Mouse (Mus musculus): ENCODE measurements around the gene Noto. TPM values are rescaled to one million over a fixed set of nuclear protein-coding genes. Genes with fewer than 3 reads are reported as not detected.

Noto gene
- polyA plus RNA-seq (2015; fragmentation: Nextera tagmentation; extraction: Ambion mirVana), result not detected in 2 replicates

DNA sequence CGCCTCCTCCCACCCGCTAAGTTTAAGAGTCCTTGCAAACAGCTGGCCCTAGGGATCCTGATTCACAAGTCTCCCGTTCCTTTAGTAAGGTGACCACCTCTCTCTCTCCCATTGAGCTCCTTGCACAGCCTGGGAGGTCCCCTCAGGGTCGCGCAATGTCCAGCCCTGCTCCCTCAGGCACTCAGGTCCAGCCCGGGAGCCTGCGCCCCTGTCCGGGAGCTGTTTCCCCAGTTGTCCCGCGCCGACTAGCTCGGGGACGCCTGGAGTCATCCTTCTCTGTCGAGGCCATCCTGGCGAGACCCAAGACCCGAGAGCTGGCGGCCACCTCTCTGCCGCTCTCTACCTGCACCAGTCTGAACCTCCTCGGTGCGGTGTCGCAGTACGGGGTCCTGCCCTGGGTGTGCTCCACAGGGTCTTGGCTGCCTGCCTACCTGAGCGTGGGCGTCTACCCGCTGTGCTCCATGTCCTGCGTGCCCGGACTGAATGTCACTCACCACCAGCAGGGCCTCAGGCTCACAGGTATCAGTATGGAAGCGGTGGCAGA is at the start of gene Noto:
Gene Noto (plus strand): TSS at position 51 of the 544 bp plus-strand sequence.
- no peaks in the 10 kb centered on the region for H3K36me3 ChIP-seq
- H3K9me3 ChIP-seq (replicated peaks), result no peaks in the 10 kb centered on the region
- DNase-seq (no peak), ATAC-seq (ENCODE audit: low read depth) (no peak)
- no peak within 1 kb of the TSS for H3K27ac ChIP-seq
- no peak within 1 kb of the TSS for H3K9ac ChIP-seq
- 22% methylated on average over 28 of the region's 28 CpGs for WGBS (ENCODE audit: insufficient replicate concordance)
- no peaks in the 10 kb centered on the region for H3K4me1 ChIP-seq (replicated peaks)
- H3K4me3 ChIP-seq (replicated peaks), result no peak within 1 kb of the TSS
- H3K4me2 ChIP-seq, result no peak within 1 kb of the TSS
- H3K27me3 ChIP-seq, result peaks cover 60% of the 10 kb centered on the region

GRCm38 (mm10) chr6:85373951-85374733 is 49.5 kb upstream of the Noto start, which contains the start of gene Rab11fip5:
TSS of gene Rab11fip5 (minus strand) at chr6:85374634.
- H3K4me1 ChIP-seq (replicated peaks), result peaks cover 55% of the 10 kb centered on the region
- H3K9ac ChIP-seq, result peak within 1 kb of the TSS; percentile 76
- no peak within 1 kb of the TSS for H3K27ac ChIP-seq
- peak within 1 kb of the TSS; percentile 71 for H3K4me3 ChIP-seq (replicated peaks)
- DNase-seq, result no peak
- 5% methylated on average over 79 of the region's 80 CpGs for WGBS (ENCODE audit: insufficient replicate concordance)
- no peaks in the 10 kb centered on the region for H3K36me3 ChIP-seq
- H3K9me3 ChIP-seq (replicated peaks), result no peaks in the 10 kb centered on the region
- ATAC-seq (ENCODE audit: low read depth), result 0 out of 2 replicates have a peak, but pooled peaks have one; percentile 0
- peak within 1 kb of the TSS; percentile 99 for H3K4me2 ChIP-seq
- peaks cover 35% of the 10 kb centered on the region for H3K27me3 ChIP-seq

- no peaks in the 10 kb centered on the region for H3K9me3 ChIP-seq (replicated peaks)
- DNase-seq, result peak; percentile 94
- no peak overlapping the region for H3K27ac ChIP-seq
- under 1% methylated on average over 19 of the region's 19 CpGs for WGBS (ENCODE audit: insufficient replicate concordance)
- peak overlapping the region; percentile 99 for H3K4me2 ChIP-seq
- H3K36me3 ChIP-seq, result no peaks in the 10 kb centered on the region
- H3K9ac ChIP-seq, result peak overlapping the region; percentile 5; the same call in 1 of the 2 replicates
- H3K4me3 ChIP-seq (replicated peaks), result peak overlapping the region; percentile 71
- ATAC-seq (ENCODE audit: low read depth), result peak; percentile 94
- peaks cover 49% of the 10 kb centered on the region for H3K4me1 ChIP-seq (replicated peaks)
- peaks cover 35% of the 10 kb centered on the region for H3K27me3 ChIP-seq
Measured at GRCm38 (mm10) chr6:85374734-85375114, 49.0 kb upstream of the Noto start.

- Histone ChIP-seq H3K27ac (no peak overlapping the region), H3K9me3 (replicated peaks) (no peaks in the 10 kb centered on the region), H3K4me2 (peak overlapping the region; percentile 24), H3K36me3 (no peaks in the 10 kb centered on the region), H3K27me3 (peaks cover 21% of the 10 kb centered on the region), H3K9ac (no peak overlapping the region), H3K4me1 (replicated peaks) (peaks cover 70% of the 10 kb centered on the region), H3K4me3 (replicated peaks) (no peak overlapping the region)
- peak; percentile 26 for ATAC-seq (ENCODE audit: low read depth)
- no peak for DNase-seq
- 40% methylated on average over 4 of the region's 4 CpGs for WGBS (ENCODE audit: insufficient replicate concordance)
Measured at GRCm38 (mm10) chr6:85377066-85377734, 46.5 kb upstream of the Noto start.

DNA sequence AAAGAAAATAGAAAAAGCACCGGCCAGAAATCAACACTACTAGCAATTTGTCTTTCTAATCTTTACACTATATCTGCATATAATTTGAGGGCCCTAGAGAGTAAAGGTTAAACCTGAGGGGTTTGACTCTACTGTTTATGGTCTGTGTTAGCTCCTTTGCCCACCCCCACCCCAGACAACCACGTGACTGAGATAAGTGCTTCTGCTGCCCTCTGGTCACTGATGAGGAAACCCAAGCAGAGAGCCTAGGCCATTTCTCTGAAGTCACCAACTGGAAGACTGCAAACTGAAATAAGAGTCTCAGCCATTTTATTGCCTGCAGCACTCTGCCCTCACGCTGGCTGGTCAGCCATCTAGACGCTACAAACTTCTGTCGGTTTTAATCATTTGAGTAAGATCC is 45.8 kb upstream of the Noto start:
- H3K4me1 ChIP-seq (replicated peaks), result peaks cover 70% of the 10 kb centered on the region
- 40% methylated on average over 5 of the region's 5 CpGs for WGBS (ENCODE audit: insufficient replicate concordance)
- no peak overlapping the region for H3K27ac ChIP-seq

GRCm38 (mm10) chr6:85378629-85379028 is 45.1 kb upstream of the Noto start:
- H3K27ac ChIP-seq, result no peak overlapping the region

More for the DNA sequence above, 45.8 kb upstream of the Noto start:
- no peak for ATAC-seq (ENCODE audit: low read depth)
- DNase-seq, result no peak
- H3K4me3 ChIP-seq (replicated peaks), result no peak overlapping the region
- no peaks in the 10 kb centered on the region for H3K36me3 ChIP-seq
- no peak overlapping the region for H3K9ac ChIP-seq
- no peak overlapping the region for H3K4me2 ChIP-seq
- peaks cover 17% of the 10 kb centered on the region for H3K27me3 ChIP-seq
- H3K9me3 ChIP-seq (replicated peaks), result no peaks in the 10 kb centered on the region

GRCm38 (mm10) chr6:85380201-85380900 is 43.3 kb upstream of the Noto start:
- Histone ChIP-seq H3K9ac (0 out of 2 replicates have a peak overlapping the region, but pooled peaks have one; percentile 44), H3K36me3 (no peaks in the 10 kb centered on the region), H3K4me2 (peak overlapping the region; percentile 67), H3K4me1 (replicated peaks) (peaks cover 50% of the 10 kb centered on the region), H3K9me3 (replicated peaks) (no peaks in the 10 kb centered on the region), H3K27ac (no peak overlapping the region), H3K27me3 (0 out of 2 replicates have a peak, but pooled peaks cover 3% of the 10 kb centered on the region), H3K4me3 (replicated peaks) (peak overlapping the region; percentile 44)
- DNase-seq (peak; percentile 65), ATAC-seq (ENCODE audit: low read depth) (peak; percentile 49)
- 25% methylated on average over 10 of the region's 10 CpGs for WGBS (ENCODE audit: insufficient replicate concordance)

More at GRCm38 (mm10) chr6:85378629-85379028, 45.1 kb upstream of the Noto start:
- DNase-seq (no peak), ATAC-seq (ENCODE audit: low read depth) (no peak)
- Histone ChIP-seq H3K27me3 (peaks cover 9% of the 10 kb centered on the region), H3K4me1 (replicated peaks) (peaks cover 65% of the 10 kb centered on the region), H3K9ac (no peak overlapping the region), H3K4me3 (replicated peaks) (no peak overlapping the region), H3K4me2 (no peak overlapping the region), H3K9me3 (replicated peaks) (no peaks in the 10 kb centered on the region), H3K36me3 (no peaks in the 10 kb centered on the region)
- 34% methylated on average over 8 of the region's 8 CpGs for WGBS (ENCODE audit: insufficient replicate concordance)

GRCm38 (mm10) chr6:85380901-85381647 is 42.6 kb upstream of the Noto start:
- H3K27me3 ChIP-seq, result no peaks in the 10 kb centered on the region
- H3K4me1 ChIP-seq (replicated peaks), result peaks cover 49% of the 10 kb centered on the region
- peak overlapping the region; percentile 67 for H3K4me2 ChIP-seq
- no peaks in the 10 kb centered on the region for H3K36me3 ChIP-seq
- DNase-seq (no peak), ATAC-seq (ENCODE audit: low read depth) (0 out of 2 replicates have a peak, but pooled peaks have one; percentile 19)
- 11% methylated on average over 17 of the region's 17 CpGs for WGBS (ENCODE audit: insufficient replicate concordance)
- 0 out of 2 replicates have a peak overlapping the region, but pooled peaks have one; percentile 2 for H3K27ac ChIP-seq
- H3K4me3 ChIP-seq (replicated peaks), result peak overlapping the region; percentile 44
- H3K9me3 ChIP-seq (replicated peaks), result no peaks in the 10 kb centered on the region
- peak overlapping the region; percentile 44; the same call in 1 of the 2 replicates for H3K9ac ChIP-seq

DNA sequence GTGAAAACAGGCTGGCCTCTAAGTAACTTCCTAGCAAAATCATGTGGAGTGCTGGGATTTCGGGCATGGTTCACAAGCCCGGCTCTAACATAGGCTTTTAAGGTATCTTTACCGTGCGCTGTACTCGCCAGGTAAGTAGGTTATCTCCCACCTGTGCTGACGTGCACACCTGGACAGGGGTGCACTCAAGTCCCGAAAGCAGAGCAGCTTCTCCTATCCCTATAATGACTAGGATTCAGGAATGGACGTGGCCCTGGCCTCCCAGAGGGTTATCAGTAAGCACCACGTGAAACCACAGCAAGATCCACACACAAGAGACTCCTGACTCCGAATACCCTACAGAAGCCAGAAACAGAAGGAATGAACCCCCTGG is 42.1 kb upstream of the Noto start:
- ATAC-seq (ENCODE audit: low read depth) (no peak), DNase-seq (no peak)
- no peaks in the 10 kb centered on the region for H3K9me3 ChIP-seq (replicated peaks)
- peak overlapping the region; percentile 44 for H3K4me3 ChIP-seq (replicated peaks)
- H3K27ac ChIP-seq, result no peak overlapping the region
- no peak overlapping the region for H3K9ac ChIP-seq
- peak overlapping the region; percentile 67 for H3K4me2 ChIP-seq
- H3K36me3 ChIP-seq, result no peaks in the 10 kb centered on the region
- WGBS (ENCODE audit: insufficient replicate concordance), result 55% methylated on average over 10 of the region's 10 CpGs
- H3K27me3 ChIP-seq, result 0 out of 2 replicates have a peak, but pooled peaks cover 3% of the 10 kb centered on the region
- peaks cover 48% of the 10 kb centered on the region for H3K4me1 ChIP-seq (replicated peaks)

GRCm38 (mm10) chr6:85382791-85383190 is 40.9 kb upstream of the Noto start:
- no peaks in the 10 kb centered on the region for H3K36me3 ChIP-seq
- H3K4me3 ChIP-seq (replicated peaks), result no peak overlapping the region
- peaks cover 39% of the 10 kb centered on the region for H3K4me1 ChIP-seq (replicated peaks)
- H3K4me2 ChIP-seq, result no peak overlapping the region
- 0 out of 2 replicates have a peak, but pooled peaks cover 3% of the 10 kb centered on the region for H3K27me3 ChIP-seq
- H3K9ac ChIP-seq, result no peak overlapping the region
- 66% methylated on average over 2 of the region's 2 CpGs for WGBS (ENCODE audit: insufficient replicate concordance)
- ATAC-seq (ENCODE audit: low read depth) (no peak), DNase-seq (no peak)
- H3K27ac ChIP-seq, result no peak overlapping the region
- no peaks in the 10 kb centered on the region for H3K9me3 ChIP-seq (replicated peaks)
